In the genomic region with DNA sequence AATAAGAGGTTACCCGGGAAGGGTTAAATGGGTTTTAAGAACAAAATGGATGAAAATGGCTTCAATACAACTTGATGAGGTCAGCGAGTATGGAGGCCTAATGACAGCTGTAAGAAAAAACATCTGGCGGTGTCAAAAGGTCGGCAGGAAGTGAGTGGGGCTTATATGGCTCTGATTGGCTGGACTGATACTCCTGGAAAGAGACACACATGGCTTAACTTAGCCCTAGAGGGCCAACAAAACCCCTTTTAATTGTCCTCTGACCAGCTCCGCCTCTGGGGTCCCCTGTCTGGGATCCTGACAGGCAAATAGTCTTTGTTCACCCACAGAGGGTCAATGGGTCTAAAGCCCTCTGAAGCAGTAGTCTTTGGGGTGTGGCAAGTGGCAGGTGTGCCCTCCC, we compare ENCODE assay signal across 10 mouse cellular contexts.
DNase-seq lines count a peak whose midpoint lies in the region; ATAC-seq and TF ChIP-seq lines count a peak whose summit lies in the region.
"Had no signal": no experiment of that assay in that cellular context is flagged by ENCODE, and none has a peak within 500 bp of the region (broad histone marks: within the 10 kb centered on the region; RNA-seq: fewer than 3 reads in every experiment).

No protein-coding gene starts in this region.

- no peaks in the 10 kb centered on the region for H3K9me3 ChIP-seq in forebrain, embryonic 12.5 days
- no peaks in the 10 kb centered on the region for H3K9me3 ChIP-seq in forebrain, postnatal 0 days (ENCODE audit: low read length)
- no peaks in the 10 kb centered on the region for H3K9me3 ChIP-seq in heart, embryonic 10.5 days
- no peaks in the 10 kb centered on the region for H3K9me3 ChIP-seq in kidney, embryonic 16.5 days (ENCODE audit: low read length)
- H3K9me3 ChIP-seq: midbrain, embryonic 13.5 days had no signal

- no peaks in the 10 kb centered on the region for H3K27me3 ChIP-seq in forebrain, embryonic 12.5 days
- no peaks in the 10 kb centered on the region for H3K27me3 ChIP-seq in forebrain, postnatal 0 days (ENCODE audit: insufficient read depth, low read length)
- no peaks in the 10 kb centered on the region for H3K27me3 ChIP-seq in heart, embryonic 10.5 days (ENCODE audit: insufficient read depth, poor library complexity, severe bottlenecking)
- H3K27me3 ChIP-seq in kidney, embryonic 16.5 days (ENCODE audit: insufficient read depth, low read length): no peaks in the 10 kb centered on the region
- H3K27me3 ChIP-seq: midbrain, embryonic 13.5 days had no signal

- no peak for ATAC-seq in forebrain, embryonic 12.5 days (ENCODE audit: low FRiP score)
- ATAC-seq in forebrain, postnatal 0 days: no peak
- ATAC-seq in kidney, embryonic 16.5 days (ENCODE audit: low FRiP score, low TSS enrichment): peak; percentile 3; the same call in 1 of the 2 replicates
- ATAC-seq: midbrain, embryonic 13.5 days had no signal

- 0 out of 2 replicates have a peak overlapping the region, but pooled peaks have one; percentile 0 for H3K27ac ChIP-seq in forebrain, embryonic 12.5 days
- H3K27ac ChIP-seq in forebrain, postnatal 0 days (ENCODE audit: low read depth, low read length): no peak overlapping the region
- H3K27ac ChIP-seq in heart, embryonic 10.5 days: peak overlapping the region; percentile 77
- H3K27ac ChIP-seq in kidney, embryonic 16.5 days (ENCODE audit: low read length): peak overlapping the region; percentile 64
- H3K27ac ChIP-seq in layer of hippocampus, adult 2 months: no peak overlapping the region
- H3K27ac ChIP-seq: midbrain, embryonic 13.5 days had no signal

- H3K4me1 ChIP-seq in forebrain, embryonic 12.5 days: peaks cover 68% of the 10 kb centered on the region
- no peaks in the 10 kb centered on the region for H3K4me1 ChIP-seq in forebrain, postnatal 0 days (ENCODE audit: insufficient read depth)
- peaks cover 95% of the 10 kb centered on the region for H3K4me1 ChIP-seq in heart, embryonic 10.5 days
- H3K4me1 ChIP-seq in kidney, embryonic 16.5 days (ENCODE audit: insufficient read depth, low read length): peaks cover 65% of the 10 kb centered on the region

- no peaks in the 10 kb centered on the region for H3K36me3 ChIP-seq in forebrain, embryonic 12.5 days (replicated peaks)
- no peaks in the 10 kb centered on the region for H3K36me3 ChIP-seq in forebrain, postnatal 0 days (ENCODE audit: insufficient read depth)
- H3K36me3 ChIP-seq in heart, embryonic 10.5 days: no peaks in the 10 kb centered on the region
- H3K36me3 ChIP-seq in kidney, embryonic 16.5 days (ENCODE audit: insufficient read depth, low read length): no peaks in the 10 kb centered on the region
- H3K36me3 ChIP-seq: midbrain, embryonic 13.5 days had no signal

- DNase-seq in forebrain, postnatal 0 days: no peak
- peak; percentile 30 for DNase-seq in 416B (ENCODE audit: low read depth)
- peak; percentile 74 for DNase-seq in heart, embryonic 10.5 days (ENCODE audit: low spot score)
- DNase-seq in right cerebral cortex, adult 2 months (ENCODE audit: low spot score in 2 of 2): no peak
- DNase-seq in layer of hippocampus, adult 2 months (ENCODE audit: low spot score in 2 of 2): no peak
- DNase-seq in right cerebral cortex, postnatal 25 days: no peak
- DNase-seq: right cerebral cortex, postnatal 4 days had no signal

- no peak for TF ChIP-seq CTCF in forebrain, postnatal 0 days (IDR thresholded peaks at IDR 0.05; ENCODE audit: low read depth)
- no peak for TF ChIP-seq CTCF in layer of hippocampus, adult 2 months (conservative IDR thresholded peaks at IDR 0.05)

- no peak overlapping the region for H3K4me2 ChIP-seq in forebrain, embryonic 12.5 days
- no peak overlapping the region for H3K4me2 ChIP-seq in forebrain, postnatal 0 days (ENCODE audit: low read depth)
- no peak overlapping the region for H3K4me2 ChIP-seq in kidney, embryonic 16.5 days (replicated peaks; ENCODE audit: low read depth, low read length)
- H3K4me2 ChIP-seq: midbrain, embryonic 13.5 days had no signal

- WGBS in forebrain, embryonic 12.5 days: 37% methylated on average over 5 of the region's 5 CpGs
- WGBS in forebrain, postnatal 0 days: 59% methylated on average over 5 of the region's 5 CpGs
- WGBS in heart, embryonic 10.5 days: 53% methylated on average over 5 of the region's 5 CpGs
- 33% methylated on average over 5 of the region's 5 CpGs for WGBS in kidney, embryonic 16.5 days

- no peak overlapping the region for H3K9ac ChIP-seq in forebrain, embryonic 12.5 days
- no peak overlapping the region for H3K9ac ChIP-seq in forebrain, postnatal 0 days
- no peak overlapping the region for H3K9ac ChIP-seq in kidney, embryonic 16.5 days (replicated peaks; ENCODE audit: low read length)
- H3K9ac ChIP-seq: midbrain, embryonic 13.5 days had no signal

- no peak overlapping the region for H3K4me3 ChIP-seq in forebrain, embryonic 12.5 days (replicated peaks)
- H3K4me3 ChIP-seq in forebrain, postnatal 0 days (ENCODE audit: low read depth, low read length): no peak overlapping the region
- H3K4me3 ChIP-seq in heart, embryonic 10.5 days: no peak overlapping the region
- no peak overlapping the region for H3K4me3 ChIP-seq in kidney, embryonic 16.5 days (ENCODE audit: low read length)
- H3K4me3 ChIP-seq in layer of hippocampus, adult 2 months: no peak overlapping the region
- H3K4me3 ChIP-seq: midbrain, embryonic 13.5 days had no signal

Comparison
In these comparisons a context has a peak if more than half of its experiments do, and no peak if none do; other contexts are left out.
1. H3K27ac ChIP-seq: peak in forebrain, embryonic 12.5 days (single experiment), heart, embryonic 10.5 days (single experiment) and kidney, embryonic 16.5 days (single experiment); none in forebrain, postnatal 0 days (single experiment) and layer of hippocampus, adult 2 months (single experiment).
2. DNase-seq: peak in 416B (single experiment) and heart, embryonic 10.5 days (single experiment); none in forebrain, postnatal 0 days (single experiment), right cerebral cortex, adult 2 months (0 of 2), layer of hippocampus, adult 2 months (0 of 2) and right cerebral cortex, postnatal 25 days (single experiment).